In the genomic region with DNA sequence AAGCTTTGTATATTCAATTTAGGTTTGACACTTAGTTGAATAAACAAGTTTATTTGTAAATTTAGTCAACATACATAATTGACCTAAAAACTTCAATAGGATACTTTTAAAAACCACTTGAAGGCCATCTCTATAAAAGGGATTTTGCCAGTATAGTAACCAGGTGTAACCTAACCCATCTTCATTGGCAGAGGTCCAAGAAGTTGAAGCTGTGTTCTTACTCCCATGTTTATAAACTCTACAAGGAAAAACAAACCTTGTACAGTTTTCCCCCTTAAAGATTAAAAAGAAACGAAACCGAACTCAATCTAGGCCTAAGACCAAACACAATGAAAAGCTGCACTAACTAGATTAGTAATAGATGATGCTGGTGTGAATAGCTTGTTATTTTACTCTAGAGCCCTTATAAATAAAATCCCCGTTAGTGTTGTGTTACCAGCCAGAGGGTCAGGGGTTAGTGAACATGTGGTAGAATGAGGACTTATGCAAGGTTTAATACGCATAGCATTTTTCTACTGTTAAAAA, we compare ENCODE assay signal across 9 mouse cellular contexts. TPM values are rescaled to one million over a fixed set of nuclear protein-coding genes. Genes with fewer than 3 reads are reported as not detected.
DNase-seq lines count a peak whose midpoint lies in the region; ATAC-seq and TF ChIP-seq lines count a peak whose summit lies in the region.
"Had no signal": no experiment of that assay in that cellular context is flagged by ENCODE, and none has a peak within 500 bp of the region (broad histone marks: within the 10 kb centered on the region; RNA-seq: fewer than 3 reads in every experiment).

No protein-coding gene starts in this region.

- no peaks in the 10 kb centered on the region for H3K27me3 ChIP-seq in kidney, embryonic 15.5 days
- no peaks in the 10 kb centered on the region for H3K27me3 ChIP-seq in embryonic facial prominence, embryonic 10.5 days (replicated peaks; ENCODE audit: low read depth, poor library complexity, severe bottlenecking)
- no peaks in the 10 kb centered on the region for H3K27me3 ChIP-seq in hindbrain, postnatal 0 days (ENCODE audit: insufficient read depth, low read length)
- no peaks in the 10 kb centered on the region for H3K27me3 ChIP-seq in midbrain, embryonic 16.5 days (ENCODE audit: control insufficient read depth, insufficient read depth, low read depth, low read length)

- H3K9ac ChIP-seq in kidney, embryonic 15.5 days = 0 out of 2 replicates have a peak overlapping the region, but pooled peaks have one; percentile 3
- H3K9ac ChIP-seq in hindbrain, postnatal 0 days (replicated peaks; ENCODE audit: low read length) = peak overlapping the region; percentile 37; the same call in 1 of the 2 replicates
- H3K9ac ChIP-seq in midbrain, embryonic 16.5 days (ENCODE audit: low read depth, low read length) = peak overlapping the region; percentile 46

- H3K27ac ChIP-seq in kidney, embryonic 15.5 days = no peak overlapping the region
- H3K27ac ChIP-seq in embryonic facial prominence, embryonic 10.5 days (replicated peaks) = no peak overlapping the region
- no peak overlapping the region for H3K27ac ChIP-seq in hindbrain, postnatal 0 days
- H3K27ac ChIP-seq in midbrain, embryonic 16.5 days (ENCODE audit: low read length) = no peak overlapping the region

- ATAC-seq in kidney, embryonic 15.5 days (replicated peaks; ENCODE audit: low FRiP score) = no peak
- ATAC-seq in hindbrain, postnatal 0 days = no peak
- no peak for ATAC-seq in midbrain, embryonic 16.5 days
- ATAC-seq: activated CD4-positive, CD25-positive, alpha-beta regulatory T cell, adult 4 months had no signal

- intact Hi-C loops in gastrocnemius, postnatal 14 days (cut with DNase I; ENCODE audit: low total_unique reads) = no loop called here

- H3K4me3 ChIP-seq in kidney, embryonic 15.5 days (replicated peaks) = peak overlapping the region; percentile 97
- peak overlapping the region; percentile 97 for H3K4me3 ChIP-seq in embryonic facial prominence, embryonic 10.5 days
- H3K4me3 ChIP-seq in hindbrain, postnatal 0 days (ENCODE audit: low read length) = peak overlapping the region; percentile 49
- H3K4me3 ChIP-seq in midbrain, embryonic 16.5 days (ENCODE audit: low read depth, low read length) = peak overlapping the region; percentile 42

- peaks cover 15% of the 10 kb centered on the region for H3K36me3 ChIP-seq in kidney, embryonic 15.5 days
- peaks cover 26% of the 10 kb centered on the region for H3K36me3 ChIP-seq in embryonic facial prominence, embryonic 10.5 days (replicated peaks)
- H3K36me3 ChIP-seq in hindbrain, postnatal 0 days (ENCODE audit: insufficient read depth, low read length) = peaks cover 9% of the 10 kb centered on the region
- peaks cover 6% of the 10 kb centered on the region; the same call in 1 of the 2 replicates for H3K36me3 ChIP-seq in midbrain, embryonic 16.5 days (ENCODE audit: control insufficient read depth, insufficient read depth, low read length)

- peak overlapping the region; percentile 53 for H3K4me2 ChIP-seq in kidney, embryonic 15.5 days
- H3K4me2 ChIP-seq in hindbrain, postnatal 0 days (ENCODE audit: low read depth, low read length) = peak overlapping the region; percentile 79
- peak overlapping the region; percentile 87 for H3K4me2 ChIP-seq in midbrain, embryonic 16.5 days (ENCODE audit: low read length)

- TF ChIP-seq CTCF in hindbrain, postnatal 0 days (IDR thresholded peaks at IDR 0.05; ENCODE audit: low read depth) = no peak

- peaks cover 9% of the 10 kb centered on the region; the same call in 1 of the 2 replicates for H3K4me1 ChIP-seq in kidney, embryonic 15.5 days
- H3K4me1 ChIP-seq in embryonic facial prominence, embryonic 10.5 days = peaks cover 14% of the 10 kb centered on the region
- 0 out of 2 replicates have a peak, but pooled peaks cover 7% of the 10 kb centered on the region for H3K4me1 ChIP-seq in hindbrain, postnatal 0 days (ENCODE audit: insufficient read depth, low read length)
- H3K4me1 ChIP-seq in midbrain, embryonic 16.5 days (ENCODE audit: control insufficient read depth, insufficient read depth, low read length) = peaks cover 17% of the 10 kb centered on the region

- no peak for DNase-seq in kidney, postnatal 10 days
- DNase-seq in embryonic facial prominence, embryonic 10.5 days (ENCODE audit: low spot score) = no peak
- DNase-seq in hindbrain, postnatal 0 days (ENCODE audit: low spot score) = no peak
- DNase-seq in gastrocnemius, postnatal 14 days = no peak
- no peak for DNase-seq in adrenal gland, adult 2 months
- DNase-seq in cerebellum, postnatal 25 days = no peak

- H3K9me3 ChIP-seq in kidney, embryonic 15.5 days (replicated peaks) = no peaks in the 10 kb centered on the region
- no peaks in the 10 kb centered on the region for H3K9me3 ChIP-seq in embryonic facial prominence, embryonic 10.5 days
- no peaks in the 10 kb centered on the region for H3K9me3 ChIP-seq in hindbrain, postnatal 0 days (ENCODE audit: low read length)
- H3K9me3 ChIP-seq in midbrain, embryonic 16.5 days (replicated peaks; ENCODE audit: control insufficient read depth, low read length, poor library complexity, severe bottlenecking) = no peaks in the 10 kb centered on the region

- WGBS in kidney, embryonic 15.5 days = 58% methylated on average over 4 of the region's 4 CpGs
- WGBS in embryonic facial prominence, embryonic 10.5 days = 81% methylated on average over 4 of the region's 4 CpGs
- WGBS in hindbrain, postnatal 0 days = 49% methylated on average over 4 of the region's 4 CpGs
- 57% methylated on average over 4 of the region's 4 CpGs for WGBS in midbrain, embryonic 16.5 days

RNA-seq across cellular contexts. Expression of a gene that starts 5.4 kb away (rescaled TPM):
- 1,673 and 1,817 TPM in 2 replicates for polyA plus RNA-seq in kidney, embryonic 15.5 days (2015; fragmentation: Nextera tagmentation; extraction: Ambion mirVana)
- 1,824 and 1,981 TPM in 2 replicates for polyA plus RNA-seq in embryonic facial prominence, embryonic 10.5 days (2016; fragmentation: Nextera tagmentation; extraction: Ambion mirVana)
- 603 and 627 TPM in 2 replicates for total RNA-seq in hindbrain, postnatal 0 days (2014; rRNA removed)
- 2,179 and 2,253 TPM in 2 replicates for polyA plus RNA-seq in hindbrain, postnatal 0 days (2015; fragmentation: Nextera tagmentation; extraction: Ambion mirVana)
- 2,051 and 2,173 TPM in 2 replicates for polyA plus RNA-seq in midbrain, embryonic 16.5 days (2015; fragmentation: Nextera tagmentation; extraction: Ambion mirVana)
- 100 to 1,000 TPM; 132 to 170 TPM for total RNA-seq in gastrocnemius, postnatal 14 days (2021)
- total RNA-seq in adrenal gland, adult 2 months (2021) = 100 to 1,000 TPM; 270 to 363 TPM
- 76.2 and 92.7 TPM in 2 replicates for polyA plus RNA-seq in adrenal gland, adult 2 months (2012; rRNA removed)

RNA-seq across cellular contexts. Expression of a gene that starts 7.8 kb away (rescaled TPM):
- 37.3 and 40.1 TPM in 2 replicates for polyA plus RNA-seq in kidney, embryonic 15.5 days (2015; fragmentation: Nextera tagmentation; extraction: Ambion mirVana)
- polyA plus RNA-seq in embryonic facial prominence, embryonic 10.5 days (2016; fragmentation: Nextera tagmentation; extraction: Ambion mirVana) = 49.4 and 50.9 TPM in 2 replicates
- total RNA-seq in hindbrain, postnatal 0 days (2014; rRNA removed) = 47.1 and 50.2 TPM in 2 replicates
- polyA plus RNA-seq in hindbrain, postnatal 0 days (2015; fragmentation: Nextera tagmentation; extraction: Ambion mirVana) = 22.8 and 24.5 TPM in 2 replicates
- polyA plus RNA-seq in midbrain, embryonic 16.5 days (2015; fragmentation: Nextera tagmentation; extraction: Ambion mirVana) = 36.4 and 36.6 TPM in 2 replicates
- total RNA-seq in gastrocnemius, postnatal 14 days (2021) = 1 to 10 TPM; 7.3 to 7.7 TPM
- 10 to 100 TPM; 20.2 to 21.2 TPM for total RNA-seq in adrenal gland, adult 2 months (2021)
- 46.0 and 58.5 TPM in 2 replicates for polyA plus RNA-seq in adrenal gland, adult 2 months (2012; rRNA removed)

RNA-seq across cellular contexts. Expression of a gene that starts 9.8 kb away (rescaled TPM):
- polyA plus RNA-seq in kidney, embryonic 15.5 days (2015; fragmentation: Nextera tagmentation; extraction: Ambion mirVana) = 194 and 208 TPM in 2 replicates
- polyA plus RNA-seq in embryonic facial prominence, embryonic 10.5 days (2016; fragmentation: Nextera tagmentation; extraction: Ambion mirVana) = 212 and 216 TPM in 2 replicates
- 51.5 and 52.3 TPM in 2 replicates for total RNA-seq in hindbrain, postnatal 0 days (2014; rRNA removed)
- 60.3 and 61.7 TPM in 2 replicates for polyA plus RNA-seq in hindbrain, postnatal 0 days (2015; fragmentation: Nextera tagmentation; extraction: Ambion mirVana)
- 57.2 and 64.1 TPM in 2 replicates for polyA plus RNA-seq in midbrain, embryonic 16.5 days (2015; fragmentation: Nextera tagmentation; extraction: Ambion mirVana)
- total RNA-seq in gastrocnemius, postnatal 14 days (2021) = 10 to 100 TPM in 1 of 2 experiments, 1 to 10 TPM in 1; 7.2 to 11.3 TPM
- total RNA-seq in adrenal gland, adult 2 months (2021) = 10 to 100 TPM; 30.6 to 45.6 TPM
- polyA plus RNA-seq in adrenal gland, adult 2 months (2012; rRNA removed) = 68.6 and 71.3 TPM in 2 replicates

RNA-seq across cellular contexts. Expression of a gene that starts 47.8 kb away (rescaled TPM):
- polyA plus RNA-seq in kidney, embryonic 15.5 days (2015; fragmentation: Nextera tagmentation; extraction: Ambion mirVana) = 2.1 and 2.7 TPM in 2 replicates
- 1.1 and 1.5 TPM in 2 replicates for polyA plus RNA-seq in embryonic facial prominence, embryonic 10.5 days (2016; fragmentation: Nextera tagmentation; extraction: Ambion mirVana)
- total RNA-seq in hindbrain, postnatal 0 days (2014; rRNA removed) = 1.7 and 3.1 TPM in 2 replicates
- polyA plus RNA-seq in hindbrain, postnatal 0 days (2015; fragmentation: Nextera tagmentation; extraction: Ambion mirVana) = 2.2 and 2.8 TPM in 2 replicates
- 0.57 and 0.64 TPM in 2 replicates for polyA plus RNA-seq in midbrain, embryonic 16.5 days (2015; fragmentation: Nextera tagmentation; extraction: Ambion mirVana)
- total RNA-seq in gastrocnemius, postnatal 14 days (2021) = 1 to 10 TPM; 1.9 to 6.7 TPM
- 1 to 10 TPM; 2.1 to 4.3 TPM for total RNA-seq in adrenal gland, adult 2 months (2021)
- 3.9 and 4.8 TPM in 2 replicates for polyA plus RNA-seq in adrenal gland, adult 2 months (2012; rRNA removed)
- polyA plus RNA-seq: activated CD4-positive, CD25-positive, alpha-beta regulatory T cell, adult 4 months had no signal

RNA-seq across cellular contexts. Expression of a gene that starts 55.4 kb away (rescaled TPM):
- 1.3 and 1.5 TPM in 2 replicates for polyA plus RNA-seq in kidney, embryonic 15.5 days (2015; fragmentation: Nextera tagmentation; extraction: Ambion mirVana)
- polyA plus RNA-seq in embryonic facial prominence, embryonic 10.5 days (2016; fragmentation: Nextera tagmentation; extraction: Ambion mirVana) = 2.9 TPM in 2 replicates
- 0.65 and 1.3 TPM in 2 replicates for total RNA-seq in hindbrain, postnatal 0 days (2014; rRNA removed)
- 0.65 and 0.96 TPM in 2 replicates for polyA plus RNA-seq in hindbrain, postnatal 0 days (2015; fragmentation: Nextera tagmentation; extraction: Ambion mirVana)
- 0.78 and 0.93 TPM in 2 replicates for polyA plus RNA-seq in midbrain, embryonic 16.5 days (2015; fragmentation: Nextera tagmentation; extraction: Ambion mirVana)
- total RNA-seq in gastrocnemius, postnatal 14 days (2021) = under 1 TPM; 0.31 to 0.33 TPM
- total RNA-seq in adrenal gland, adult 2 months (2021) = 1 to 10 TPM in 1 of 2 experiments, under 1 TPM in 1; 0.83 to 1.0 TPM
- 2.3 and 3.4 TPM in 2 replicates for polyA plus RNA-seq in adrenal gland, adult 2 months (2012; rRNA removed)

Comparison
In these comparisons a context has a peak if more than half of its experiments do, and no peak if none do; other contexts are left out.
1. H3K4me3 ChIP-seq: peak in every context shown above with its lines; median percentile 97 in kidney, embryonic 15.5 days; 97 in embryonic facial prominence, embryonic 10.5 days; 49 in hindbrain, postnatal 0 days; 42 in midbrain, embryonic 16.5 days.
2. RNA of a gene that starts 5.4 kb away (polyA plus RNA-seq): 2,179 to 2,253 TPM in hindbrain, postnatal 0 days, 2,051 to 2,173 TPM in midbrain, embryonic 16.5 days, 1,824 to 1,981 TPM in embryonic facial prominence, embryonic 10.5 days and 1,673 to 1,817 TPM in kidney, embryonic 15.5 days; 76.2 to 92.7 TPM in adrenal gland, adult 2 months; every median in the first group is over 10 times any median in the second.
3. Peak in every context shown above with its lines, with median percentiles within 50 percentile points of each other: H3K4me2 ChIP-seq and H3K9ac ChIP-seq.